Mouse (Mus musculus) thymus, postnatal 0 days (tissue): ENCODE results near the gene Sulf2. TPM values are rescaled to one million over a fixed set of nuclear protein-coding genes. Genes with fewer than 3 reads are reported as not detected.

ENCODE experiments used
- DNase-seq: peaks from one replicate; pipeline ENCODE4 v3.0.0-alpha.2; 2015; ENCODE audit warnings: low spot score
- polyA plus RNA-seq: library from polyadenylated mRNA; unstranded; fragments of >200 nt; fragmentation: Nextera tagmentation; extraction: Ambion mirVana; gene quantifications from 2 replicates; pipeline ENCODE4 v1.2.1, GENCODE M21; 2015

Gene Sulf2
- polyA plus RNA-seq, 1 experiment from 2014 or later = 9.4 TPM

GRCm38 (mm10) chr2:166119992-166120391 lies 35.5 kb downstream of the Sulf2 start:
- DNase-seq = no peak

DNA sequence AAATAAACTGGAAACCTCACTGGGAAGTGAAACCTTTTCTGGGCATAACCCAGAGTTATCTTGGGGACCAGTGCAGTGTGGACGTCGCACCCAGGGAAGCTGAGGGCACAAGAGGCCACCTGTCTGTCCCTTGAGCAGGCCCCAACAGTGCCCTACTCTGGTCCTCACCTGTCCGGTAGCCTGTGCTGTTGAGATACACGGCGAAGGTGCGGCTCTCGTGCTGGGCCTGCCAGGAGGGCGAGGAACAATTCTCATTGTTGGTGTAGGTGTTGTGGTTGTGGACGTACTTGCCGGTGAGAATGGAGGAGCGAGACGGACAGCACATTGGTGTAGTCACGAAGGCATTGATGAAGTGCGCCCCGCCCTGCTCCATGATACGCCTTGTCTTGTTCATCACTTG lies 38.8 kb downstream of the Sulf2 start:
- no peak for DNase-seq

GRCm38 (mm10) chr2:166116278-166116608 lies 39.2 kb downstream of the Sulf2 start:
- no peak for DNase-seq

- no peak for DNase-seq
These were observed 39.7 kb downstream of the Sulf2 start for GRCm38 (mm10) chr2:166115571-166116277.

DNA sequence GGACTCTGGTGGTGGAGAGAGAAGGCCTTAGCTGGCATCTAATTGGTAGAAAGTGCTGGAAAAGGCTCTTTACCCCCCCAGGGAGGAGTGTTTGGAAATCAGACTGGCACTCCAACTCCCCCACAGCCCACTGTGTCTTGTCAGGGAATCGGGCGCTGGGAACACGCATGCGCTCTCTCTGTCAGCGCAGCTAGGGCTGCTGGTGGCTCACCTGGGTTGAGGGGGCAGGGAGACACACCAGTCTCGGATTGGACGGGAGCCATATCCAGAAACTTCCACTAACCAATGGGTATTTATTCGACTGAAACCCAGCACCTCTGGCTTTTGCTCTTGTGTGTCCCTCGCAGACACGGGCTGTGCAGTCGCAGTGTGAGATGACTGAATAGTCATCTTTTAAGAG lies 42.5 kb downstream of the Sulf2 start:
- no peak for DNase-seq

DNA sequence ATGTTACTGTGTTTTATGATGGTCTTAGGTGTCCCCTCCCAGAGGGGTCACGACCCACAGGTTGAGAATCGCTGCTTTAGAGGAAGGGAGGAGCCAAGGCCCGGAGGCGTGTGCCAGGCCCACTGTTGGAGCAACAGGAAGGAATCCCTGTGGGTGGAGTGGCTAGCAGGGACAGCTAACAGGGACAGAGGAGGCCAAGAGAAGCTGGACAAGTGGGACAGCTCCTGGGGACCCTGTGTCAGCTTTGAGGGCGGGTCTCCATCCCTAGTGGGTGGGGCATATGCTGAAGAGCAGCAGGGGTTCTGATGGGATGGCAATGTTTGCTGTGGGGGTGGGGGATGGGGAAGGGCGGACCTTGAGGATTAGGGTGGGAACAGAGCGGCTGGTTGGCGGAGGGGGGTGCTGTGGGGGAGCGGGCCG lies 43.6 kb downstream of the Sulf2 start:
- no peak for DNase-seq

DNA sequence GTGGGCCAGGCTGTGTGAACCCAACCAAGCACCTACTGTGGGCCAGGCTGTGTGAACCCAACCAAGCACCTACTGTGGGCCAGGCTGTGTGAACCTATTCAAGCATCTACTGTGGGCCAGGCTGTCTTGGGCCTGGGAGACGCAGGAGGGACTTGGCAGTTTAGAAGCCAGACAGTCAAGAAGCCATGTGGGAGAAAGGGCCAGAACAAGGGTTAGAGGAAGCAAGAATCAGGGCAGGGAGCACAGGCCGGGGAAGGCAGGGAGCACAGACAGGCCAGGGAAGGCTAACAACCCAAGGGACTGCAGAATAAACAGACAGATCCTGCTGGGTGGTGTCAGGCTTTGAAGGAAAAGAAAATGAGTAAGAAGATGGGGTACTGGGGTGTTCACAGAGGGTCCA lies 44.2 kb downstream of the Sulf2 start:
- no peak for DNase-seq

DNA sequence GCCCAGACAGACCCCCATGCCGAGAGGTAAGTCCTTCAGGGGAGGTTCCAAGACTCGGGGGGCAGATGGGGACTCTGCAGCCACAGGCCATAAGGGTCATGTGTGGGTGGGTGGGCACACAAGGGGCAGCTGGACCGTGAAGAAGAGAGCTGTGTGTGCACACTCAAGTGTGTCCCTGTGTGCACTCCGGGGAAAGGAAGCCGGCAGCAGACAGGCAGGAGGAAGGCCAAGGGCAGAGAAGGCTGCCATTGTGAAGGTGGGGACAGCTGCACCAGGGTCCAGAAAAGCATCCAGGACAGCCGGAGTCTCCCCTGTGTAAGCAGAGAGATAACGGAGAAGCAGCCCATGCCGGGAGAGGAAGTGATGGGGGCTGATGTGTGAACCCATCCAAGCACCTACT lies 44.7 kb downstream of the Sulf2 start:
- no peak for DNase-seq

- peak; percentile 77 for DNase-seq
These were observed 47.1 kb downstream of the Sulf2 start for GRCm38 (mm10) chr2:166108326-166108725.

DNA sequence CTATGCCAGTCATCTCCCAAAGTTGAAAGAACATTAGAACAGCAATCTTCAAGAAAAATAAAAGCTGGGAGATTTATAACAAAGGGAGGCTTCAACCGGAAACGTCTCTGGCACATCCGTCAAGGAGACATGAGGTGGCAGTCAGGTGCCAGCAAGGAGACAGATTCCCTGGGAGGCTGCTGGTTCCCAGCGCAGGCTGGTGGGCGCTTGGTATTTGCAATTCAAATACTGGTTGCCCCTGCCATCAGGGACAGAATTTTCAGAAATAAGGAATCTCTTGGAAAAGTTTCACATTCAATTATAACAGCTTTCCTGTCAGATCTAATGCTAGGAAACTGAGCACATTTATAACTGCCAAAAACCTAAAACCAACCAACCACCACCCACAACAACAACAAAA lies 47.6 kb downstream of the Sulf2 start:
- no peak for DNase-seq

GRCm38 (mm10) chr2:166106631-166107030 lies 48.8 kb downstream of the Sulf2 start:
- no peak for DNase-seq

DNA sequence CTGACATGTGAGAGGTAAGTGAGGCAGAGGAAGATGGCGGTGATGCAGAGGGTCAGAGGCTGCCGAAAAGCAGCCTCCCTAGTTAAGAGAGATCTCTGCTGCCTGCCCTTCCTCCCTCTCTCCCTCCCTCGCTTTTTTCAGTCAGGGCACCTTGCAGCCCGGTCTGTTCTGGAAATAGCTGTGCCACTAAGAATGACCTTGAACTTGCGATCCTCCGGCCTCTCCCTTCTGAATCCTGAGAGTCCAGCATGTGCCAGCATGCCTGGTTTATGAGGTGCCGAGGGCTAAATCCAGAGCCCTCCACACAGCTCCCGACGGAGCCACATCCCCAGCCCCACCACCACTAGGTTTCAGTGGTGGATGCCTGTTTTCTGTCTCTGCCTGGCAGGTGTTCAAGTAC lies 49.6 kb downstream of the Sulf2 start:
- DNase-seq = no peak

- no peak for DNase-seq
These were observed 52.6 kb downstream of the Sulf2 start for GRCm38 (mm10) chr2:166102893-166103292.

DNA sequence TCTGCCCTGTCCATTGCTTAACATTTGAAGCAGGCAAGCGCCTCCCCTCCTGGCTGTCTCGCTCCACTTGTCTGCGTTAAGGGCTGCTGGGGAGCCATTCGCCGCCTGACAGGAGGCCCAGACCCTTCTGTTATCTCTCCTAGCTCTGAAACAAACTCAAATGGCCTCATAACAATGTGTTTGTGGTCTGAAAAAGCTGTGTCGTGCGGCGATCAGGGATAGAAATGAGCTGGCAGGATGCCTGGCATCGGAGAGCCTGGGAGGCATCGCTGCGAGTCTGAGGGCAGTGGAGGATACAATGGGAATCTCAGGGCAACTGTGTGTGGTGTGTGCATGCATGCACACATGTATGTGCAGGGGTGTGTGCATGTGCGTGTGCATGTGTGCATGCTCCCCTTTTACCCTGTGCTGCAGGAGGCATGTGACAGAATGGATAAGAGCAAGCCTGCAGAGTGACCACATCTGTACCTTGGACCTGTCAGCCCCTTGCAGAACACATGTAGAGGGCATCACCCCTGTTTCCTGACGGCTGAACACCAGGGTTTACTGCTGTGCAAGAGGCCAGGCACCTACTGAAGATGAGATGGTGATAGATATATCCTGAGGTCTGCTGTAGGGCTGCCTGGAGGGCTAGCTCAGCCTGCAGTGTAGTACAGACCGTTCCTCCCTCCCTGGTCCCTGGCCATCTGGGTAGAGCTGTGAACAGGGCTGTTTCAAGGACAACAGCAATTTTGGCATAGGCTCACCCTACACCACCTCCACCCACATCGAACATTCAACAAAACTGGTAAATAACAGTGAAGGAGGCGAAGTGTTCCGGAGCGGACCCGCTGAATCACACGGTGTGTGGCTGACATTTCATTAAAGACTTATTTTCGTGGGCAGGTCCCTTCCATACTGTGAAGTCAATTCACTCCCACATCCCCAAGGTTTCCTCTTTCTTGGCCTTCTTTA lies 54.9 kb downstream of the Sulf2 start:
- DNase-seq = no peak

DNA sequence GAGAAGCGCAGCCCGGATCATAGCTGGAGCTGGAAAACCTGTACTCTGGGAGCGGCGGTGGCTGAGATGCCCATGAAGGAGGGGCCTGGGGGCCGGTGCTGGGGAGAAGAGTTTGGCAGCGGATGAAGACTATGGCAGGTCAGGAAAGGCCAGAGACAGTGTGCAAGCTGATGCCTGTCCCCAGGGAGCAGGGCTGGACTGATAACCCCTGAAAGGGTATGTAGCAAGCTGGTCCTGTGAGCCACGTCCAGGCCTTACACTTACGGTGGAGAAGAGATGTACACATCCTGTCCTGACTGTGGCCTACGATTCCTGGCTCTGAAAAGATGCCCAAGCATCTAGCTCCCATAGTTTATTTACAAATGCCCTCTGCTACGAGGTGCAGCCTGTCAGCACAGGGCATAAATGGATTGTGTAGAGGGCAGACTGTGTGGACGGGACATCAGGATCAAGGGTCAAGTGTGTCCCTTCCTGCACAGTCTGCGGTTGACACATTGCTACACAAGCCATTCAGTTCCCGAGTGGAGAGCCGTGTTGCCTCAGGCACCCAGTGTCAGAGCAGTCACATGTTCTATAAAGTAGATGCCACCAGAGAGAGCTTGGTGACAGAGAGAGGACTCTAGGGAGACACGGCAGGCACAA lies 57.0 kb downstream of the Sulf2 start:
- no peak for DNase-seq

- DNase-seq = peak; percentile 48
These were observed 57.8 kb downstream of the Sulf2 start for GRCm38 (mm10) chr2:166097443-166098291.

DNA sequence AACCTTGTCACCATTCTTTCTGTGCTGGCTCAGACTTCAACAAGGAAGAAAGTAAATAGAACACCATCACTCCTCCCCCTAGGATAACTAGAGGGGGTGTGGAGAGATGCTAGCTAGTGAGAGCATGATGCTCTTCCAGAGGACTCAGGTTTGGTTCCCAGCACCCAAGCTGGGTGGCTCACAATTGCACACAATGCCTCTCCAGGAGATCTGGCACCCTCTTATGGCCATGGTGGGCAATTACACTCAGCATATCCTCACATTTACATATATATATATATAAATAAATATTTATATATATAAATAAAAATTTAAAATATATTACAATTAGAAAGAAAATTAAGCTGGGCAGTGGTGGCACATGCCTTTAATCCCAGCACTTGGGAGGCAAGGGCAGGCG lies 58.6 kb downstream of the Sulf2 start:
- DNase-seq = no peak

- no peak for DNase-seq
These were observed 59.2 kb downstream of the Sulf2 start for GRCm38 (mm10) chr2:166096300-166096699.

DNA sequence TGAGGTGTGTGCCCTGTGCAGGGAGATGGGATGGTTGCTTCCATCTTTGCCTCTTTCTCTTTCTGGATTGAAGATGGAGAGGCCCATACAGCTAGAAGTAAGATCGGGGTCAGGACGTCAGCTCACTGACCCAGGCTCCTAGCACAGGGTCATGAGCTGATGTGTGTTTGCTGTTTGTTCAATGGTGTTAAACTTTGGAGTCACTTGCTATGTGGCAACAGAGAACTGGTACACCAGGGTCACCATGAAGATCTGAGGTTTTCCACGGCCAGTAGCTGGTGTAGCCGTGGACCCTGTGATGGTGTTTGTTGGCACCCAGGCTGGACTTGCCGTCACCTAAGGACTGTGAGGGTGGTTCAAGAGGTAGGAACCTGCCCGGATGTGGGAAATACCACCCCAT lies 63.1 kb downstream of the Sulf2 start:
- DNase-seq = no peak

- DNase-seq = no peak
These were observed 63.9 kb downstream of the Sulf2 start for GRCm38 (mm10) chr2:166091599-166091998.

GRCm38 (mm10) chr2:166090131-166090581 lies 65.3 kb downstream of the Sulf2 start:
- DNase-seq = no peak
